Mouse (Mus musculus) forebrain, embryonic 10.5 days (tissue): ENCODE data around the gene Ppp2r1b. TPM values are rescaled to one million over a fixed set of nuclear protein-coding genes. Genes with fewer than 3 reads are reported as not detected.

ENCODE experiments used
- DNase-seq: peaks from one replicate; pipeline ENCODE4 v3.0.0-alpha.2; 2017; ENCODE audit warnings: low spot score; ENCODE audit errors: extremely low spot score
- H3K27ac ChIP-seq: fragments of 300-500 bp; sonication (generic); 2 replicates; pipeline ENCODE4 v1.5.1; 2016; ENCODE audit warnings: mild to moderate bottlenecking
- H3K27me3 ChIP-seq: fragments of 300-500 bp; sonication (generic); 2 replicates; pipeline ENCODE4 v1.6.1; 2016; ENCODE audit warnings: mild to moderate bottlenecking; ENCODE audit not compliant: poor library complexity, severe bottlenecking
- H3K36me3 ChIP-seq: fragments of 300-500 bp; sonication (generic); replicated peaks from 2 replicates; pipeline ENCODE4 v1.6.1; 2016; ENCODE audit warnings: mild to moderate bottlenecking, moderate library complexity
- H3K4me1 ChIP-seq: fragments of 300-500 bp; sonication (generic); 2 replicates; pipeline ENCODE4 v1.6.1; 2016
- H3K4me3 ChIP-seq: fragments of 300-500 bp; sonication (generic); 2 replicates; pipeline ENCODE4 v1.5.1; 2016; ENCODE audit warnings: mild to moderate bottlenecking, moderate library complexity
- H3K9me3 ChIP-seq: fragments of 300-500 bp; sonication (generic); 2 replicates; pipeline ENCODE4 v1.6.1; 2016; ENCODE audit warnings: mild to moderate bottlenecking, moderate library complexity
- WGBS: fragments of 180-500 bp; shearing (Covaris S2); methylation state at CpG from one replicate; pipeline ENCODE4 v1.1.7; 2016; 5-methylcytosine and 5-hydroxymethylcytosine counted together
- polyA plus RNA-seq: library from polyadenylated mRNA; unstranded; fragments of >200 nt; fragmentation: Nextera tagmentation; extraction: Ambion mirVana; gene quantifications from 2 replicates; pipeline ENCODE4 v1.2.1, GENCODE M21; 2016

The Ppp2r1b gene
- polyA plus RNA-seq: 170 and 171 TPM in 2 replicates

GRCm38 (mm10) chr9:50845081-50845480, at the start of gene Ppp2r1b:
Gene Ppp2r1b (plus strand): TSS chr9:50845301.
- WGBS: 95% methylated on average over 3 of the region's 3 CpGs
- Histone ChIP-seq H3K9me3 (no peaks in the 10 kb centered on the region), H3K27ac (no peak within 1 kb of the TSS), H3K4me3 (no peak within 1 kb of the TSS), H3K4me1 (peaks cover 7% of the 10 kb centered on the region), H3K36me3 (peaks cover 21% of the 10 kb centered on the region), H3K27me3 (no peaks in the 10 kb centered on the region)
- no peak for DNase-seq

GRCm38 (mm10) chr9:50796776-50797175, 48.3 kb upstream of the Ppp2r1b start:
- 95% methylated on average over 8 of the region's 8 CpGs for WGBS
- no peak for DNase-seq
- Histone ChIP-seq H3K4me1 (no peaks in the 10 kb centered on the region), H3K9me3 (no peaks in the 10 kb centered on the region), H3K27ac (no peak overlapping the region), H3K27me3 (no peaks in the 10 kb centered on the region), H3K36me3 (peaks cover 68% of the 10 kb centered on the region), H3K4me3 (no peak overlapping the region)

- Histone ChIP-seq H3K4me1 (no peaks in the 10 kb centered on the region), H3K9me3 (no peaks in the 10 kb centered on the region), H3K36me3 (peaks cover 66% of the 10 kb centered on the region), H3K27ac (no peak overlapping the region), H3K27me3 (no peaks in the 10 kb centered on the region), H3K4me3 (no peak overlapping the region)
- DNase-seq: no peak
- 94% methylated on average over 7 of the region's 7 CpGs for WGBS
These were observed 47.5 kb upstream of the Ppp2r1b start for GRCm38 (mm10) chr9:50797641-50798040.

- no peak overlapping the region for H3K4me3 ChIP-seq
- H3K27me3 ChIP-seq: no peaks in the 10 kb centered on the region
- peaks cover 71% of the 10 kb centered on the region for H3K36me3 ChIP-seq
- no peaks in the 10 kb centered on the region for H3K9me3 ChIP-seq
- H3K4me1 ChIP-seq: no peaks in the 10 kb centered on the region
- DNase-seq: no peak
- H3K27ac ChIP-seq: no peak overlapping the region
- WGBS: 92% methylated on average over 5 of the region's 5 CpGs
These were observed 46.7 kb upstream of the Ppp2r1b start for GRCm38 (mm10) chr9:50798368-50798767.

- no peak for DNase-seq
- WGBS: 62% methylated on average over 2 of the region's 2 CpGs
- Histone ChIP-seq H3K27me3 (no peaks in the 10 kb centered on the region), H3K4me3 (no peak overlapping the region), H3K4me1 (no peaks in the 10 kb centered on the region), H3K9me3 (no peaks in the 10 kb centered on the region), H3K36me3 (peaks cover 79% of the 10 kb centered on the region), H3K27ac (no peak overlapping the region)
These were observed 44.1 kb upstream of the Ppp2r1b start for GRCm38 (mm10) chr9:50800985-50801384.

- Histone ChIP-seq H3K4me3 (no peak overlapping the region), H3K27me3 (no peaks in the 10 kb centered on the region), H3K9me3 (no peaks in the 10 kb centered on the region), H3K27ac (no peak overlapping the region), H3K36me3 (peaks cover 85% of the 10 kb centered on the region), H3K4me1 (no peaks in the 10 kb centered on the region)
- whole genome bisulfite sequencing: 89% methylated on average over 7 of the region's 7 CpGs
- DNase-seq: no peak
These were observed 41.9 kb upstream of the Ppp2r1b start for GRCm38 (mm10) chr9:50803055-50803671.

GRCm38 (mm10) chr9:50808471-50808870, 36.6 kb upstream of the Ppp2r1b start:
- no peak overlapping the region for H3K27ac ChIP-seq
- H3K4me1 ChIP-seq: no peaks in the 10 kb centered on the region
- no peaks in the 10 kb centered on the region for H3K9me3 ChIP-seq
- H3K27me3 ChIP-seq: no peaks in the 10 kb centered on the region
- H3K36me3 ChIP-seq: peaks cover 93% of the 10 kb centered on the region
- WGBS: 91% methylated on average over 6 of the region's 6 CpGs
- DNase-seq: no peak
- H3K4me3 ChIP-seq: no peak overlapping the region

GRCm38 (mm10) chr9:50809146-50809545, 36.0 kb upstream of the Ppp2r1b start:
- no peaks in the 10 kb centered on the region for H3K27me3 ChIP-seq
- no peak overlapping the region for H3K4me3 ChIP-seq
- DNase-seq: no peak
- H3K27ac ChIP-seq: no peak overlapping the region
- peaks cover 93% of the 10 kb centered on the region for H3K36me3 ChIP-seq
- WGBS: 95% methylated on average over 13 of the region's 13 CpGs
- 0 out of 2 replicates have a peak, but pooled peaks cover under 1% of the 10 kb centered on the region for H3K9me3 ChIP-seq
- H3K4me1 ChIP-seq: no peaks in the 10 kb centered on the region

GRCm38 (mm10) chr9:50811187-50811586, 33.9 kb upstream of the Ppp2r1b start:
- DNase-seq: no peak
- H3K4me3 ChIP-seq: no peak overlapping the region
- 94% methylated on average over 7 of the region's 7 CpGs for WGBS
- peaks cover 91% of the 10 kb centered on the region for H3K36me3 ChIP-seq
- no peaks in the 10 kb centered on the region for H3K27me3 ChIP-seq
- 0 out of 2 replicates have a peak, but pooled peaks cover 5% of the 10 kb centered on the region for H3K9me3 ChIP-seq
- no peaks in the 10 kb centered on the region for H3K4me1 ChIP-seq
- H3K27ac ChIP-seq: no peak overlapping the region

GRCm38 (mm10) chr9:50811746-50812145, 33.4 kb upstream of the Ppp2r1b start:
- WGBS: 80% methylated on average over 2 of the region's 2 CpGs
- Histone ChIP-seq H3K4me3 (no peak overlapping the region), H3K36me3 (peaks cover 91% of the 10 kb centered on the region)

GRCm38 (mm10) chr9:50813796-50814195, 31.3 kb upstream of the Ppp2r1b start:
- H3K4me3 ChIP-seq: no peak overlapping the region
- 94% methylated on average over 5 of the region's 5 CpGs for WGBS
- H3K4me1 ChIP-seq: no peaks in the 10 kb centered on the region
- 0 out of 2 replicates have a peak, but pooled peaks cover 5% of the 10 kb centered on the region for H3K9me3 ChIP-seq
- H3K27ac ChIP-seq: no peak overlapping the region
- no peaks in the 10 kb centered on the region for H3K27me3 ChIP-seq
- no peak for DNase-seq
- H3K36me3 ChIP-seq: peaks cover 87% of the 10 kb centered on the region

More at GRCm38 (mm10) chr9:50811746-50812145, 33.4 kb upstream of the Ppp2r1b start:
- no peak for DNase-seq
- H3K27ac ChIP-seq: no peak overlapping the region
- no peaks in the 10 kb centered on the region for H3K4me1 ChIP-seq
- H3K9me3 ChIP-seq: 0 out of 2 replicates have a peak, but pooled peaks cover 5% of the 10 kb centered on the region
- H3K27me3 ChIP-seq: no peaks in the 10 kb centered on the region

- no peak for DNase-seq
- Histone ChIP-seq H3K9me3 (0 out of 2 replicates have a peak, but pooled peaks cover 5% of the 10 kb centered on the region), H3K4me1 (no peaks in the 10 kb centered on the region), H3K4me3 (no peak overlapping the region), H3K27ac (no peak overlapping the region), H3K27me3 (no peaks in the 10 kb centered on the region), H3K36me3 (peaks cover 76% of the 10 kb centered on the region)
- 93% methylated on average over 4 of the region's 4 CpGs for WGBS
These were observed 29.4 kb upstream of the Ppp2r1b start for GRCm38 (mm10) chr9:50815666-50816065.

GRCm38 (mm10) chr9:50816512-50816911, 28.6 kb upstream of the Ppp2r1b start:
- Histone ChIP-seq H3K4me1 (no peaks in the 10 kb centered on the region), H3K4me3 (no peak overlapping the region), H3K27ac (no peak overlapping the region), H3K36me3 (peaks cover 76% of the 10 kb centered on the region), H3K27me3 (no peaks in the 10 kb centered on the region), H3K9me3 (0 out of 2 replicates have a peak, but pooled peaks cover 5% of the 10 kb centered on the region)
- DNase-seq: no peak
- WGBS: 94% methylated on average over 1 of the region's 1 CpGs
